Mouse (Mus musculus): ENCODE data around the gene Shroom4.
"Not testable (repeated sequence)": the region's sequence is repeated elsewhere in the genome, so short reads cannot be mapped to it uniquely, and the experiment has no call there.

Shroom4 gene

GRCm38 (mm10) chrX:6399626-6400397, at the start of gene Shroom4:
Shroom4 (plus strand) TSS chrX:6399854.
- in situ Hi-C loops (cut with MboI) = no loop called here

GRCm38 (mm10) chrX:6356876-6357275, 42.8 kb upstream of the Shroom4 start:
- in situ Hi-C loops (cut with MboI) = no loop called here

- in situ Hi-C loops (cut with MboI) = no loop called here
Measured at GRCm38 (mm10) chrX:6357503-6358114, 42.0 kb upstream of the Shroom4 start.

GRCm38 (mm10) chrX:6368822-6369221, 30.8 kb upstream of the Shroom4 start:
- in situ Hi-C loops (cut with MboI) = no loop called here

GRCm38 (mm10) chrX:6370706-6371105, 28.9 kb upstream of the Shroom4 start:
- in situ Hi-C loops (cut with MboI) = no loop called here

- in situ Hi-C loops (cut with MboI) = no loop called here
Measured at GRCm38 (mm10) chrX:6393861-6394260, 5.8 kb upstream of the Shroom4 start.

- in situ Hi-C loops (cut with MboI) = no loop called here
Measured at GRCm38 (mm10) chrX:6399193-6399592, 461 bp upstream of the Shroom4 start.

- in situ Hi-C loops (cut with MboI) = no loop called here
Measured at GRCm38 (mm10) chrX:6400398-6401020, 855 bp downstream of the Shroom4 start.

GRCm38 (mm10) chrX:6402921-6403320, 3.3 kb downstream of the Shroom4 start:
- in situ Hi-C loops (cut with MboI) = no loop called here

GRCm38 (mm10) chrX:6409114-6409513, 9.5 kb downstream of the Shroom4 start:
- in situ Hi-C loops (cut with MboI) = no loop called here

- in situ Hi-C loops (cut with MboI) = no loop called here
Measured at GRCm38 (mm10) chrX:6415412-6415811, 15.8 kb downstream of the Shroom4 start.

- in situ Hi-C loops (cut with MboI) = no loop called here
Measured at GRCm38 (mm10) chrX:6415936-6416335, 16.3 kb downstream of the Shroom4 start.

- in situ Hi-C loops (cut with MboI) = no loop called here
Measured at GRCm38 (mm10) chrX:6418140-6418539, 18.5 kb downstream of the Shroom4 start.

GRCm38 (mm10) chrX:6435260-6435659, 35.6 kb downstream of the Shroom4 start:
- in situ Hi-C loops (cut with MboI) = no loop called here

- in situ Hi-C loops (cut with MboI) = no loop called here
Measured at GRCm38 (mm10) chrX:6446422-6446821, 46.8 kb downstream of the Shroom4 start.

GRCm38 (mm10) chrX:6448001-6448400, 48.3 kb downstream of the Shroom4 start:
- in situ Hi-C loops (cut with MboI) = no loop called here

- in situ Hi-C loops (cut with MboI) = no loop called here
Measured at GRCm38 (mm10) chrX:6453220-6453619, 53.6 kb downstream of the Shroom4 start.

- in situ Hi-C loops (cut with MboI) = not testable (repeated sequence)
Measured at GRCm38 (mm10) chrX:6469251-6469650, 69.6 kb downstream of the Shroom4 start.

- in situ Hi-C loops (cut with MboI) = not testable (repeated sequence)
Measured at GRCm38 (mm10) chrX:6472563-6472962, 72.9 kb downstream of the Shroom4 start.

GRCm38 (mm10) chrX:6475177-6475576, 75.5 kb downstream of the Shroom4 start:
- in situ Hi-C loops (cut with MboI) = no loop called here

- in situ Hi-C loops (cut with MboI) = no loop called here
Measured at GRCm38 (mm10) chrX:6482268-6482667, 82.6 kb downstream of the Shroom4 start.

- in situ Hi-C loops (cut with MboI) = no loop called here
Measured at GRCm38 (mm10) chrX:6483817-6484216, 84.2 kb downstream of the Shroom4 start.

GRCm38 (mm10) chrX:6490433-6490832, 90.8 kb downstream of the Shroom4 start:
- in situ Hi-C loops (cut with MboI) = no loop called here
